Mouse (Mus musculus): ENCODE results near the gene Smim17. TPM values are rescaled to one million over a fixed set of nuclear protein-coding genes. Genes with fewer than 3 reads are reported as not detected.
"Not testable (repeated sequence)": the region's sequence is repeated elsewhere in the genome, so short reads cannot be mapped to it uniquely, and the experiment has no call there.

Smim17 gene
- polyA plus RNA-seq (2011; ENCODE audit: insufficient read length, low read depth, missing spikeins) = not detected in 2 replicates

DNA sequence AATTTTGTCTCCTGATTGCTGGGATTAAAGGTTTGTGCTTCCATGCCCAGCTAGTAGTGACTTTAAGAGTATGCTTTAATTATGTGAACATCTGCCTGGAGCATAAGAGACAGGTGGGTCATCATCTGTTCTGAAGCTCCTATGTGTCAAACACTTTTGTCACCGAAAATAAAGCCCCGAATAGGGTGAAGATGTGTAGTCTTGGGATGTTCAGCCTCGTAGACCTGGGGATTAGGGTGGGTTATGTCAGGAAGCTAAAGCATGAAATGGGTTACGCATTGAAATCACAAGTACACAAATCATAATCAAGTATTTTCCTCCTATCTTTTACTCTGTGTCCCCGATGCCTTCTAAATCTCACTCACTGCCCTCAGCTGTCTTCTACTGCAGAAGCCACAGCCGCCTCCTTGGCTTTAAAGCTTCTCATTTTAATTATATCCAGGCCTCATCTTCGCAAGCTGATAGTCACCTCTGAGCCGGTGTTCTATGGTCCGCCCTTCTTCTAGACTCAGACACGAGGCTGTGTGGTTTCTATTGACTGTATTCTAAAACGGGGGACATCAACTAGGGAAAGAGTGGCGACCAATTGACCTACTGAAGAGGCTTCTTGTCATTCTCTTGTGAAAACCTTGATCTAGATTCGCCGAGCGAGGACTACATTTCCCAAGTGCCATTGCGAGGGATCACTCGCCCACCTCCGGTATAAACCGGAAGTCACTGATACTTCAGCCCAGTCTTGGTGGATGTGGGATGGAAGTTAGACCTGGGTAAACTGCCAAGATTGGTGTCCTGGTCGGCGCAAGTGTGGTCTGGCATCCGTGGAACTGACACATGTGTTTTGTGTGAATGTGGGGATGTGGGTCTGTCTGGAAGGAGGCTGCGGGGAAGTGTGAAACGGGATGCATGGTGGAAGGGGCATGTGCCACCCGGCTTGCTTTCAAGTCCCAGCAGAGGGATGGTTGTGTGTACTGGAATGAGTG, at the start of gene Smim17:
Gene Smim17, plus strand, starts transcription at position 720 of the 980 bp plus-strand sequence.
- Histone ChIP-seq H3K4me3 (ENCODE audit: insufficient read depth, low read length) (peak within 1 kb of the TSS; percentile 41), H3K4me1 (ENCODE audit: control insufficient read depth, insufficient read depth, low read length) (no peaks in the 10 kb centered on the region), H3K27ac (ENCODE audit: insufficient read depth, low read length) (no peak within 1 kb of the TSS)
- TF ChIP-seq POLR2A (IDR thresholded peaks at IDR 0.05; ENCODE audit: low read depth, low read length) (peak; percentile 81), CTCF (IDR thresholded peaks at IDR 0.05; ENCODE audit: borderline replicate concordance, insufficient read depth, low read length) (no peak)

DNA sequence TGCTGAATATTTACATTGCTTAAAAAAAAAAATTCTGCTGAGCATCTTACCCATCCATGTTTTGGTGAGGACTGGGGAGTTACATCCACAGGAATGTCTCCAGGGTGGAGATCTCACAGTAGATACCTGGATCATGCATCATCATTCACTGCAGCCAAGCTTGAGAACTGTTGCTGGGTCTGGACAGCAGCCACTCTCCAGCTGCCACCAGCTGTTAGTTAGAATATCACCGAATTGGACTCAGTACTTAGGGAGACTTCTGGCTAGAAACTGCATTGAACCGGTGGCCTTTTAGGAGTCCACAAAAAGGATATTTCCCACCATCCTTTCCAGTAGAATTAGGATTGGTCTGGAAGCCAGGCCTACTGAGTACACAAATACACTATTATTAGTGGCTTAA, 40.4 kb upstream of the Smim17 start:
- no peak overlapping the region for H3K4me3 ChIP-seq (ENCODE audit: insufficient read depth, low read length)
- no peak overlapping the region for H3K27ac ChIP-seq (ENCODE audit: insufficient read depth, low read length)
- no peaks in the 10 kb centered on the region for H3K4me1 ChIP-seq (ENCODE audit: control insufficient read depth, insufficient read depth, low read length)
- TF ChIP-seq POLR2A (IDR thresholded peaks at IDR 0.05; ENCODE audit: low read depth, low read length) (no peak), CTCF (IDR thresholded peaks at IDR 0.05; ENCODE audit: borderline replicate concordance, insufficient read depth, low read length) (no peak)

DNA sequence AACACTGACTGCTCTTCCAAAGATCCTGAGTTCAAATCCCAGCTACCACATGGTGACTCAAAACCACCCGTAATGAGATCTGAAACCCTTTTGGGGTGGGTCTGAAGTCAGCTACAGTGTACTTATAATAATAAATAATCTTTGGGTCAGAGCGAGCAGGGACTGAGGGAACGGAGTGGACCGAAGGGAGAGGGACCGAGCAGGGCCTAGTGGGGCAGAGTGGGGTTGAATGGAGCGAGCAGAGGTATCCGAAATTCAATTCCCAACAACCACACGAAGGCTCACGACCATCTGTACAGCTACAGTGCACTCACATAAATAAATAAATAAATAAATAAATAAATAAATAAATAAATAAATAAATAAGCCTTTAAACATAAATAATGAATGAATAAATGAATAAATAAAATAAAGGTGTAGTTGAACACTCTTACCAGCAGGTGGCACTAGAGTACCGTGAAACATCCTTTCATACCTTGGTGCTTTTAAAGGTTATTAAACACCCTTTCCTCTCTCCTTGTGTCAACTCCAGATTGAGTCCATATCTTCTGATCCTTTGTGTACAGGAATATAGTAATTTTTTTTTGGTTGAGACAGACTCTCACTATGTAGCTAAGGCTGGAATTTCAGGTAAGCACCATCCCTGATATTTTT, 39.5 kb upstream of the Smim17 start:
- no peaks in the 10 kb centered on the region for H3K4me1 ChIP-seq (ENCODE audit: control insufficient read depth, insufficient read depth, low read length)
- TF ChIP-seq CTCF (IDR thresholded peaks at IDR 0.05; ENCODE audit: borderline replicate concordance, insufficient read depth, low read length) = no peak
- TF ChIP-seq POLR2A (IDR thresholded peaks at IDR 0.05; ENCODE audit: low read depth, low read length) = no peak
- no peak overlapping the region for H3K27ac ChIP-seq (ENCODE audit: insufficient read depth, low read length)
- H3K4me3 ChIP-seq (ENCODE audit: insufficient read depth, low read length) = no peak overlapping the region

DNA sequence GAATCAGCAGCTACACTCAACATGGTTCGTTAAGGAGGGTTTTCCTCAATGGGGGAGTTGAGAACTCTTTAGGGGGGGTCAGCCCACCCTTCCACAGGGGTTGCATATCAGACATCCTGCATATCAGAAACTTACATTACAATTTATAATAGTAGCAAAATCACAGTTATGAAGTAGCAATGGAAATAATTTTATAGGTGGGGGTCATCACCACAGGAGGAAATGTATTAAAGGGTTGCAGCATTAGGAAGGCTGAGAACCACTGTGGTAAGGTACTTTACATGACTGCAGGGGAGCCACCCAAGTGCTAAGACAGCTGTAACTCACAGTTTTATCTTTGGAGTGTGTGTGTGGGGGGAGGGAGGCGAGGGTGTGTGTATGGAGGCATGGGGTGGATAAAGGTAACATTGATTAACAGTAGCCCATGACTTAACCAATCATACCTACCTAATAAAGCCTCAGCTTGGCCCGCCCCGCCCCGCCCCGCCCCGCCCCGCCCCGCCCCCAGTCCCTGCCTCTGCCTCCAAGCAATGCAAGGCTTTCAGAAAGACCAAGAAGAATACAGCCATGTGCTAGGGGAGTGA, 37.9 kb upstream of the Smim17 start:
- Histone ChIP-seq H3K4me3 (ENCODE audit: insufficient read depth, low read length) (no peak overlapping the region), H3K27ac (ENCODE audit: insufficient read depth, low read length) (no peak overlapping the region), H3K4me1 (ENCODE audit: control insufficient read depth, insufficient read depth, low read length) (no peaks in the 10 kb centered on the region)
- no peak for TF ChIP-seq CTCF (IDR thresholded peaks at IDR 0.05; ENCODE audit: borderline replicate concordance, insufficient read depth, low read length)
- TF ChIP-seq POLR2A (IDR thresholded peaks at IDR 0.05; ENCODE audit: low read depth, low read length) = no peak

DNA sequence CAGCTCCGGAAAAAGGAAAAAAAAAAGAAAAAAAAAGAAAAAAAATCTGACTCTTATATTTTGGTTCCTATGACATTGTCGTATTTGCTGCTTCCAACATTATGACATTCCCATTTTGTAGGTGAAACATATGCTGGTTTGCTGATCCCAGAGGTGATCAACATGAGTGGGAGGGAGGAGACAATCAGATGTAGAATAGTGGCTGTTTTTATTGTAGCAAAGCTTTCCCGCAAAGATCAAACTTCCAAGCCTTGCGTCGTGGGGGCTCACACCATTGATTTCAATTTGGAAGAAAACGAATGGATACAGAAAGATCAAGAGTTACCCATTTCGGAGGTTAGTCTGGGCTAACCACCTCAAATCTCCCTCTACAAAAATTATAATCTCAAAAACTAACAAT, 36.8 kb upstream of the Smim17 start:
- TF ChIP-seq CTCF (IDR thresholded peaks at IDR 0.05; ENCODE audit: borderline replicate concordance, insufficient read depth, low read length) (no peak), POLR2A (IDR thresholded peaks at IDR 0.05; ENCODE audit: low read depth, low read length) (no peak)
- Histone ChIP-seq H3K4me1 (ENCODE audit: control insufficient read depth, insufficient read depth, low read length) (no peaks in the 10 kb centered on the region), H3K4me3 (ENCODE audit: insufficient read depth, low read length) (peak overlapping the region; percentile 65), H3K27ac (ENCODE audit: insufficient read depth, low read length) (peak overlapping the region; percentile 63)

DNA sequence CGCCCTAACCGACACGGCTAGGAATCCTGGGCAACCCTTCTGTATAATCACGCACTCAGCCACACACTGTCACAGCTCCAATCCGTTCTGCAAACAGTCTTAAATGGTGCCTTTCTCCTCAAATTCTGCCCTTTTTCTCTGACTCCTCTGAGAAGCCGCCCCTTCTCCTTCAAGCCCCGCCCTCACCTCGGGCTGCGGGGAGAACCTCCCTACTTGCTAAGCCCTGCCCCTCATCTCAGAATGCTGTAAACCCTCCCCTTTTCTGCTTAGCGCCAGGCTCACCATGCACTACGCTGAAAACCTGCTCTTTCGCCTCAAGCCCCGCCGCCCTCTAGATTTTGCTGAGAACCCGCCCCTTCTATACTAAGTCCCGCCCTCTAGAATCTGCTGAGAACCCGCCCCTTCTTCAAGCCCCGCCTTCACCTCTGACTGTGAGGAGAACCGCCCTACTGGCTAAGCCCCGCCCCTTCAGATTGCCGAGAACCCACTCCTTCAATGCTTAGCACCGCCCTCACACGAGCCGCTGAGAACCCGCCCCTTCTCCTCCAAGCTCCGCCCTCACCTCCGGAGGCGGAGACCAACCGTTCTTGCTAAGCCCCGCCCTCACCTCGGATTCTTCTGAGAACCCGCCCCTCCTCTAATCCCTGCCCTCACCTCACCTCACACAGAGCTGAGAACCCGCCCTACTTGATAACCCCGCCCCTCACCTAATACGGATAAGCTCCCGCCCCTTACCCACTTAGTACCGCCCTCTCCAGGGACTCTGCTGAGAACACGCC, 36.1 kb upstream of the Smim17 start:
- Histone ChIP-seq H3K4me1 (ENCODE audit: control insufficient read depth, insufficient read depth, low read length) (no peaks in the 10 kb centered on the region), H3K27ac (ENCODE audit: insufficient read depth, low read length) (peak overlapping the region; percentile 96), H3K4me3 (ENCODE audit: insufficient read depth, low read length) (peak overlapping the region; percentile 88)
- TF ChIP-seq CTCF (IDR thresholded peaks at IDR 0.05; ENCODE audit: borderline replicate concordance, insufficient read depth, low read length) (no peak), POLR2A (IDR thresholded peaks at IDR 0.05; ENCODE audit: low read depth, low read length) (peak; percentile 96)

DNA sequence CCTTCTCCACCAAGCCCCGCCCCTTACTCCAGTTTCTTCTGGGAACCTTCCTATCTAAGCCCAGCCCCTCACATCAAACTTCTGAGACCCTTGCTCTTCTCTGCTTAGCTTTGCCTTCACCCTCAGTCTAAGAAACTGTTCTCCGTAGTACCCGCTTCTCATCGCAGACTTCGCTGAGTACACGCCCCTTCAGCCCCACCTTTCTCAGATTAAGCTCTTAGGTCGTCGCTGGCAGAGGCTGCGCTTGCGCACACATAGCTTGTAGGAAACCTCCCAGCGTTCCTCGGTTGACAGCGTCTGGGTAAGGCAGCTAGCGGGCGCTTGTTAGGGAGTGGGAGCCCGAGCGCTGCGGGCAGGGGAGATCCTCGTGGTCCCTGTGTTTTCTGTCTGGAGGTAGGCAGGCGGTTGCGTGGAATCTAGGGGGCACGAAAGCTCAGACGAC, 35.4 kb upstream of the Smim17 start, which contains the start of gene Zfp78:
Gene Zfp78, plus strand, starts transcription at position 234 of the 442 bp plus-strand sequence.
- TF ChIP-seq CTCF (IDR thresholded peaks at IDR 0.05; ENCODE audit: borderline replicate concordance, insufficient read depth, low read length) (no peak), POLR2A (IDR thresholded peaks at IDR 0.05; ENCODE audit: low read depth, low read length) (peak; percentile 91)
- H3K4me1 ChIP-seq (ENCODE audit: control insufficient read depth, insufficient read depth, low read length) = no peaks in the 10 kb centered on the region
- H3K4me3 ChIP-seq (ENCODE audit: insufficient read depth, low read length) = peak within 1 kb of the TSS; percentile 88
- peak within 1 kb of the TSS; percentile 96 for H3K27ac ChIP-seq (ENCODE audit: insufficient read depth, low read length)

DNA sequence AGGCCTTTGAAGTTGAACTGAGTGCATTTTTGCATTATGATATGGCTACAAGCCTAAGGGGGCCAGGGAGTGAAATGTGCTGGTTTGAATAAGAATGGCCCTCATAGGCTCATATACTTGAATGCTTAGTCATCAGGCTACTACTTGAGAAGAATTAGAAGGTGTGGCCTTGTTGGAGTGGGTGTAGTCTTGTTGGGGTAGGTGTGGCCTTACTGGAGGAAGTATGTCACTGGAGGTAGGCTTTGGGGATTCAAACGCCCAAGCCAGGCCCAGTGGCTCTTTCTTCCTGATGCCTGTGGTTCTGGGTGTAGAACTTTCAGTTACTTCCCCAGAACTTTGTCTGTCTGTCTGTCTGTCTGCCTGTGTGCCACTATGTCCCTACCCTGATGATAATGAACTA, 33.8 kb upstream of the Smim17 start:
- H3K4me1 ChIP-seq (ENCODE audit: control insufficient read depth, insufficient read depth, low read length) = no peaks in the 10 kb centered on the region
- no peak overlapping the region for H3K4me3 ChIP-seq (ENCODE audit: insufficient read depth, low read length)
- no peak overlapping the region for H3K27ac ChIP-seq (ENCODE audit: insufficient read depth, low read length)
- TF ChIP-seq POLR2A (IDR thresholded peaks at IDR 0.05; ENCODE audit: low read depth, low read length) (no peak), CTCF (IDR thresholded peaks at IDR 0.05; ENCODE audit: borderline replicate concordance, insufficient read depth, low read length) (no peak)

DNA sequence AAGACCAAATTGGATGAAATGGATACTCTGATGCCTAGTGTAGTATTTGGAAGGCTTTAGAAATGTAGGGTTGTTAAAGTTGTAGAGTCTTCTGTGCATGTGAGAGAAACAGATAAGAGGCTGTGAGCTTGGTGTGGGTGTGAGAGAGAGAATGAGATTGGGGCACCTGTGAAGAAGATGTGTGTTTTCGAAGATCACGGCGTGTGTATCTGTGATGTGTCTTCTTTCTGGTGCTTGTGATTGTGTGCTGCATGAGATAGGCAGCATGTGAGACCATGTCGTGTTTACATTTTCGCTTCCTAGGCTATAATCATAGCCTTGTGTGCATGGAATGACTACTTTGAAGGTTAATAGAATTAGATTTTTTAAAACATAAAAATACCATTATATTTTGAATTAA, 31.3 kb upstream of the Smim17 start:
- TF ChIP-seq CTCF (IDR thresholded peaks at IDR 0.05; ENCODE audit: borderline replicate concordance, insufficient read depth, low read length) (no peak), POLR2A (IDR thresholded peaks at IDR 0.05; ENCODE audit: low read depth, low read length) (no peak)
- H3K4me1 ChIP-seq (ENCODE audit: control insufficient read depth, insufficient read depth, low read length) = no peaks in the 10 kb centered on the region
- H3K27ac ChIP-seq (ENCODE audit: insufficient read depth, low read length) = no peak overlapping the region
- no peak overlapping the region for H3K4me3 ChIP-seq (ENCODE audit: insufficient read depth, low read length)

DNA sequence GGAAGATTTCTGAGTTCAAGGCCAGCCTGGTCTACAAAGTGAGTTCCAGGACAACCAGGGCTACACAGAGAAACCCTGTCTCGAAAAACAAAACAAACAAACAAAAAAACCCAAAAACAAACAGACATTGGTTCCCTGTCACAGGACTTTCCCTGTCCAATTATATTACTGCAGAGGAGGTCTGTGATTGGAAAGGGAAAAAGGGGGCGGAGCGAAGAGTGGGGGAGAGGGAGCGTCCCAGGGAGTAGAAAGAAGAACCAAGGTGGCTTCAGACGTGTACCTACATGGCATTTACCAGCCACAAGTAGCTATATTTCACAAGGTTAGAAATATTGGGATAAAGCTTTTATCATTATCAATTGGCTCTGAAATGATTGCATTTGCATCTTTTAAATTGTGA, 30.4 kb upstream of the Smim17 start:
- H3K27ac ChIP-seq (ENCODE audit: insufficient read depth, low read length); H3K4me3 ChIP-seq (ENCODE audit: insufficient read depth, low read length): not testable (repeated sequence)

More for the DNA sequence above, 30.4 kb upstream of the Smim17 start:
- not testable (repeated sequence) for H3K4me1 ChIP-seq (ENCODE audit: control insufficient read depth, insufficient read depth, low read length)
